Mouse (Mus musculus): Measurements from ENCODE around the gene Fig4. TPM values are rescaled to one million over a fixed set of nuclear protein-coding genes. Genes with fewer than 3 reads are reported as not detected.
A peak's percentile ranks its signal among the peaks of the same experiment; 100 is the strongest.

Gene Fig4
- polyA plus RNA-seq, 1 experiment from 2014 or later, result 7.5 TPM

GRCm38 (mm10) chr10:41295145-41295544 is 7.9 kb downstream of the Fig4 start:
- Histone ChIP-seq H3K9ac (ENCODE audit: low read depth, low read length) (no peak overlapping the region), H3K27ac (ENCODE audit: low read length) (no peak overlapping the region), H3K4me3 (ENCODE audit: low read depth, low read length) (no peak overlapping the region), H3K9me3 (replicated peaks; ENCODE audit: control insufficient read depth, low read length) (no peaks in the 10 kb centered on the region), H3K36me3 (ENCODE audit: control insufficient read depth, insufficient read depth) (no peaks in the 10 kb centered on the region), H3K27me3 (ENCODE audit: control insufficient read depth, insufficient read depth, low read depth, low read length) (no peaks in the 10 kb centered on the region), H3K4me2 (ENCODE audit: low read depth, low read length) (no peak overlapping the region), H3K4me1 (ENCODE audit: control insufficient read depth, low read depth, low read length) (no peaks in the 10 kb centered on the region; the same call in 1 of the 2 replicates)
- ATAC-seq (ENCODE audit: low read depth), result no peak
- WGBS (ENCODE audit: insufficient replicate concordance), result 47% methylated on average over 7 of the region's 7 CpGs

GRCm38 (mm10) chr10:41294734-41295133 is 8.3 kb downstream of the Fig4 start:
- ATAC-seq (ENCODE audit: low read depth), result no peak
- Histone ChIP-seq H3K4me1 (ENCODE audit: control insufficient read depth, low read depth, low read length) (no peaks in the 10 kb centered on the region; the same call in 1 of the 2 replicates), H3K27me3 (ENCODE audit: control insufficient read depth, insufficient read depth, low read depth, low read length) (no peaks in the 10 kb centered on the region), H3K27ac (ENCODE audit: low read length) (no peak overlapping the region), H3K4me3 (ENCODE audit: low read depth, low read length) (no peak overlapping the region), H3K36me3 (ENCODE audit: control insufficient read depth, insufficient read depth) (no peaks in the 10 kb centered on the region), H3K9me3 (replicated peaks; ENCODE audit: control insufficient read depth, low read length) (no peaks in the 10 kb centered on the region), H3K9ac (ENCODE audit: low read depth, low read length) (no peak overlapping the region), H3K4me2 (ENCODE audit: low read depth, low read length) (no peak overlapping the region)
- WGBS (ENCODE audit: insufficient replicate concordance), result 82% methylated on average over 11 of the region's 11 CpGs

GRCm38 (mm10) chr10:41293019-41293418 is 10.0 kb downstream of the Fig4 start:
- Histone ChIP-seq H3K27me3 (ENCODE audit: control insufficient read depth, insufficient read depth, low read depth, low read length) (no peaks in the 10 kb centered on the region), H3K27ac (ENCODE audit: low read length) (no peak overlapping the region), H3K9ac (ENCODE audit: low read depth, low read length) (no peak overlapping the region), H3K9me3 (replicated peaks; ENCODE audit: control insufficient read depth, low read length) (no peaks in the 10 kb centered on the region), H3K4me1 (ENCODE audit: control insufficient read depth, low read depth, low read length) (peaks cover 2% of the 10 kb centered on the region; the same call in 1 of the 2 replicates), H3K4me2 (ENCODE audit: low read depth, low read length) (no peak overlapping the region), H3K4me3 (ENCODE audit: low read depth, low read length) (no peak overlapping the region), H3K36me3 (ENCODE audit: control insufficient read depth, insufficient read depth) (no peaks in the 10 kb centered on the region)
- WGBS (ENCODE audit: insufficient replicate concordance), result 38% methylated on average over 7 of the region's 7 CpGs
- ATAC-seq (ENCODE audit: low read depth), result no peak

- Histone ChIP-seq H3K27me3 (ENCODE audit: control insufficient read depth, insufficient read depth, low read depth, low read length) (no peaks in the 10 kb centered on the region), H3K9me3 (replicated peaks; ENCODE audit: control insufficient read depth, low read length) (no peaks in the 10 kb centered on the region), H3K4me1 (ENCODE audit: control insufficient read depth, low read depth, low read length) (peaks cover 2% of the 10 kb centered on the region; the same call in 1 of the 2 replicates), H3K27ac (ENCODE audit: low read length) (no peak overlapping the region), H3K4me2 (ENCODE audit: low read depth, low read length) (no peak overlapping the region), H3K36me3 (ENCODE audit: control insufficient read depth, insufficient read depth) (no peaks in the 10 kb centered on the region), H3K9ac (ENCODE audit: low read depth, low read length) (no peak overlapping the region), H3K4me3 (ENCODE audit: low read depth, low read length) (no peak overlapping the region)
- no peak for ATAC-seq (ENCODE audit: low read depth)
- WGBS (ENCODE audit: insufficient replicate concordance), result 57% methylated on average over 2 of the region's 2 CpGs
Observed at GRCm38 (mm10) chr10:41291021-41291420, 12.0 kb downstream of the Fig4 start.

GRCm38 (mm10) chr10:41288771-41289415 is 14.2 kb downstream of the Fig4 start:
- Histone ChIP-seq H3K9ac (ENCODE audit: low read depth, low read length) (no peak overlapping the region), H3K4me2 (ENCODE audit: low read depth, low read length) (no peak overlapping the region), H3K9me3 (replicated peaks; ENCODE audit: control insufficient read depth, low read length) (no peaks in the 10 kb centered on the region), H3K4me1 (ENCODE audit: control insufficient read depth, low read depth, low read length) (peaks cover 2% of the 10 kb centered on the region; the same call in 1 of the 2 replicates), H3K36me3 (ENCODE audit: control insufficient read depth, insufficient read depth) (no peaks in the 10 kb centered on the region), H3K27ac (ENCODE audit: low read length) (no peak overlapping the region), H3K27me3 (ENCODE audit: control insufficient read depth, insufficient read depth, low read depth, low read length) (no peaks in the 10 kb centered on the region), H3K4me3 (ENCODE audit: low read depth, low read length) (no peak overlapping the region)
- peak; percentile 78 for ATAC-seq (ENCODE audit: low read depth)
- 37% methylated on average over 16 of the region's 16 CpGs for WGBS (ENCODE audit: insufficient replicate concordance)

GRCm38 (mm10) chr10:41288074-41288473 is 15.0 kb downstream of the Fig4 start:
- Histone ChIP-seq H3K4me1 (ENCODE audit: control insufficient read depth, low read depth, low read length) (peaks cover 2% of the 10 kb centered on the region; the same call in 1 of the 2 replicates), H3K27me3 (ENCODE audit: control insufficient read depth, insufficient read depth, low read depth, low read length) (no peaks in the 10 kb centered on the region), H3K9ac (ENCODE audit: low read depth, low read length) (no peak overlapping the region), H3K27ac (ENCODE audit: low read length) (no peak overlapping the region), H3K4me3 (ENCODE audit: low read depth, low read length) (no peak overlapping the region), H3K9me3 (replicated peaks; ENCODE audit: control insufficient read depth, low read length) (no peaks in the 10 kb centered on the region), H3K4me2 (ENCODE audit: low read depth, low read length) (no peak overlapping the region), H3K36me3 (ENCODE audit: control insufficient read depth, insufficient read depth) (no peaks in the 10 kb centered on the region)
- 53% methylated on average over 1 of the region's 1 CpGs for WGBS (ENCODE audit: insufficient replicate concordance)
- ATAC-seq (ENCODE audit: low read depth), result no peak

GRCm38 (mm10) chr10:41287618-41288017 is 15.4 kb downstream of the Fig4 start:
- no peaks in the 10 kb centered on the region for H3K27me3 ChIP-seq (ENCODE audit: control insufficient read depth, insufficient read depth, low read depth, low read length)
- no peak overlapping the region for H3K27ac ChIP-seq (ENCODE audit: low read length)
- no peaks in the 10 kb centered on the region for H3K9me3 ChIP-seq (replicated peaks; ENCODE audit: control insufficient read depth, low read length)
- H3K4me1 ChIP-seq (ENCODE audit: control insufficient read depth, low read depth, low read length), result peaks cover 2% of the 10 kb centered on the region; the same call in 1 of the 2 replicates
- ATAC-seq (ENCODE audit: low read depth), result no peak
- 71% methylated on average over 3 of the region's 3 CpGs for WGBS (ENCODE audit: insufficient replicate concordance)
- no peak overlapping the region for H3K9ac ChIP-seq (ENCODE audit: low read depth, low read length)
- no peaks in the 10 kb centered on the region for H3K36me3 ChIP-seq (ENCODE audit: control insufficient read depth, insufficient read depth)
- no peak overlapping the region for H3K4me2 ChIP-seq (ENCODE audit: low read depth, low read length)
- H3K4me3 ChIP-seq (ENCODE audit: low read depth, low read length), result no peak overlapping the region

- WGBS (ENCODE audit: insufficient replicate concordance), result 62% methylated on average over 2 of the region's 2 CpGs
- H3K4me2 ChIP-seq (ENCODE audit: low read depth, low read length), result no peak overlapping the region
- no peaks in the 10 kb centered on the region for H3K27me3 ChIP-seq (ENCODE audit: control insufficient read depth, insufficient read depth, low read depth, low read length)
- H3K9ac ChIP-seq (ENCODE audit: low read depth, low read length), result no peak overlapping the region
- no peak for ATAC-seq (ENCODE audit: low read depth)
- no peak overlapping the region for H3K27ac ChIP-seq (ENCODE audit: low read length)
- no peaks in the 10 kb centered on the region for H3K4me1 ChIP-seq (ENCODE audit: control insufficient read depth, low read depth, low read length)
- no peaks in the 10 kb centered on the region for H3K9me3 ChIP-seq (replicated peaks; ENCODE audit: control insufficient read depth, low read length)
- H3K36me3 ChIP-seq (ENCODE audit: control insufficient read depth, insufficient read depth), result no peaks in the 10 kb centered on the region
- no peak overlapping the region for H3K4me3 ChIP-seq (ENCODE audit: low read depth, low read length)
Observed at GRCm38 (mm10) chr10:41282086-41282485, 21.0 kb downstream of the Fig4 start.

GRCm38 (mm10) chr10:41280796-41281195 is 22.3 kb downstream of the Fig4 start:
- Histone ChIP-seq H3K36me3 (ENCODE audit: control insufficient read depth, insufficient read depth) (no peaks in the 10 kb centered on the region), H3K27me3 (ENCODE audit: control insufficient read depth, insufficient read depth, low read depth, low read length) (no peaks in the 10 kb centered on the region), H3K4me3 (ENCODE audit: low read depth, low read length) (no peak overlapping the region), H3K4me1 (ENCODE audit: control insufficient read depth, low read depth, low read length) (no peaks in the 10 kb centered on the region), H3K9me3 (replicated peaks; ENCODE audit: control insufficient read depth, low read length) (no peaks in the 10 kb centered on the region), H3K27ac (ENCODE audit: low read length) (no peak overlapping the region), H3K4me2 (ENCODE audit: low read depth, low read length) (no peak overlapping the region), H3K9ac (ENCODE audit: low read depth, low read length) (no peak overlapping the region)
- WGBS (ENCODE audit: insufficient replicate concordance), result 74% methylated on average over 2 of the region's 2 CpGs
- ATAC-seq (ENCODE audit: low read depth), result no peak
